Mouse (Mus musculus) heart, embryonic 15.5 days (tissue): ENCODE measurements around the gene Taok2. TPM values are rescaled to one million over a fixed set of nuclear protein-coding genes. Genes with fewer than 3 reads are reported as not detected.

ENCODE experiments used
- ATAC-seq: fragments of 200-750 bp; cut with Nextera tagmentation; replicated peaks from 2 replicates; pipeline ENCODE4 v1.8.0; 2017; ENCODE audit warnings: low read depth, moderate TSS enrichment; ENCODE audit not compliant: insufficient number of reproducible peaks, insufficient read depth, low FRiP score
- H3K27ac ChIP-seq: fragments of 300-500 bp; sonication (generic); 2 replicates; pipeline ENCODE4 v1.5.1; 2015; ENCODE audit warnings: mild to moderate bottlenecking, inconsistent platforms
- H3K27me3 ChIP-seq: fragments of 300-500 bp; sonication (generic); 2 replicates; pipeline ENCODE4 v1.6.1; 2015; ENCODE audit warnings: inconsistent platforms
- H3K36me3 ChIP-seq: fragments of 300-500 bp; sonication (generic); 2 replicates; pipeline ENCODE4 v1.6.1; 2015; ENCODE audit warnings: mild to moderate bottlenecking, inconsistent platforms
- H3K4me1 ChIP-seq: fragments of 300-500 bp; sonication (generic); replicated peaks from 2 replicates; pipeline ENCODE4 v1.6.1; 2015; ENCODE audit warnings: inconsistent platforms
- H3K4me2 ChIP-seq: fragments of 300-500 bp; sonication (generic); 2 replicates; pipeline ENCODE4 v1.6.1; 2015; ENCODE audit warnings: inconsistent platforms, mild to moderate bottlenecking, moderate library complexity
- H3K4me3 ChIP-seq: fragments of 300-500 bp; sonication (generic); 2 replicates; pipeline ENCODE4 v1.5.1; 2015; ENCODE audit warnings: mild to moderate bottlenecking, inconsistent platforms
- H3K9ac ChIP-seq: fragments of 300-500 bp; sonication (generic); 2 replicates; pipeline ENCODE4 v1.6.1; 2015; ENCODE audit warnings: mild to moderate bottlenecking, inconsistent platforms
- H3K9me3 ChIP-seq: fragments of 300-500 bp; sonication (generic); replicated peaks from 2 replicates; pipeline ENCODE4 v1.6.1; 2016; ENCODE audit warnings: inconsistent platforms
- WGBS: fragments of 180-500 bp; shearing (Covaris S2); methylation state at CpG from one replicate; pipeline ENCODE4 v1.1.7; 2015; ENCODE audit warnings: mixed read lengths; 5-methylcytosine and 5-hydroxymethylcytosine counted together
- polyA plus RNA-seq: library from polyadenylated mRNA; unstranded; fragments of >200 nt; fragmentation: Nextera tagmentation; extraction: Ambion mirVana; gene quantifications from 2 replicates; pipeline ENCODE4 v1.2.1, GENCODE M21; 2015

Gene Taok2
- polyA plus RNA-seq, 1 experiment from 2014 or later = 29.0 TPM

- WGBS = 88% methylated on average over 23 of the region's 23 CpGs
- no peaks in the 10 kb centered on the region for H3K27me3 ChIP-seq
- no peaks in the 10 kb centered on the region for H3K9me3 ChIP-seq
- H3K4me2 ChIP-seq = no peak overlapping the region
- no peak overlapping the region for H3K27ac ChIP-seq
- H3K4me1 ChIP-seq = no peaks in the 10 kb centered on the region
- no peak overlapping the region for H3K4me3 ChIP-seq
- no peak overlapping the region for H3K9ac ChIP-seq
- ATAC-seq = no peak
- H3K36me3 ChIP-seq = peaks cover 95% of the 10 kb centered on the region
Observed at GRCm38 (mm10) chr7:126869780-126870519, 14.6 kb downstream of the Taok2 start.

DNA sequence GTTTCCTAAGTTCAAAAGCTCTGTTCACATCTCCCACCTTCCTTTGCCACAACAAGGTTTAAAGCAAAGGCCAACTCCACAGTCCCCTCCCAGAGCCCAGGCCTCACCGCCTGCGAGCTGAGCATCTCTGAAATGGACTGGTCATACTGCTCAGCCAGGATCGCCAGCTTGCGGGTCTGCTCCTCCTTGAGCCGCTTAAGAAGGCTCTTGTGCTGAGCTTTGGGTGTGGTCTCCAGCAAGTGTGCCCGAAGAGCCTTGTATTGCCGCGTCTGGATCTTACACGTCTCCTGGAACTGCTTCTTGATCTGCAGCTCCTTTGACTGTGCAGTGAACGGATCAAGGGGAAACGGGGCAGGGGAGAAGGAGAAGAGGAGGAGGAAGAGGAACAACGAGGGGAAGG, 16.5 kb downstream of the Taok2 start:
- Histone ChIP-seq H3K4me3 (no peak overlapping the region), H3K4me2 (no peak overlapping the region), H3K27ac (no peak overlapping the region), H3K27me3 (no peaks in the 10 kb centered on the region), H3K4me1 (peaks cover 15% of the 10 kb centered on the region), H3K9me3 (no peaks in the 10 kb centered on the region), H3K36me3 (peaks cover 84% of the 10 kb centered on the region), H3K9ac (no peak overlapping the region)
- no peak for ATAC-seq
- 84% methylated on average over 12 of the region's 12 CpGs for WGBS

DNA sequence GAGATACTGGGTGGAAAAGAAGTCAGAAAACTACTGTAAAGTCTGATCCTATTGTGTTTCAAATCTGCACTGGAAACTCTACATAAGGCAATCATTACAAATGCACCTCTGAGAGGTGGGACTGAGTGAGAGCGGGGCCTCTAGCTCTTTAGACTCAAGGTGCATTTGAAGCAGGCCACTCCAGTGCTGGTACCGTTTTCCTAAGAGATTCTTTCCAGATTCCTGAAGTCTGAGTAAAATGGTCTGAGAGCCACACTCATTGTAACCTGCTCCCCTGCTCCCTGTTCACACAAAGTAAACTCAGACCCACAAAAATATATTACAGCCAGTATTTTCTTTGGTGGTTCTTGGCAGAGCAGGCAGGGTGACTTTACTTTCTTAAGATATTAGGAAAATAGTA, 17.0 kb downstream of the Taok2 start:
- Histone ChIP-seq H3K4me3 (no peak overlapping the region), H3K4me2 (no peak overlapping the region), H3K9ac (no peak overlapping the region), H3K36me3 (peaks cover 79% of the 10 kb centered on the region), H3K27me3 (no peaks in the 10 kb centered on the region), H3K9me3 (no peaks in the 10 kb centered on the region), H3K4me1 (peaks cover 20% of the 10 kb centered on the region), H3K27ac (no peak overlapping the region)
- ATAC-seq = no peak
- 86% methylated on average over 2 of the region's 2 CpGs for WGBS

DNA sequence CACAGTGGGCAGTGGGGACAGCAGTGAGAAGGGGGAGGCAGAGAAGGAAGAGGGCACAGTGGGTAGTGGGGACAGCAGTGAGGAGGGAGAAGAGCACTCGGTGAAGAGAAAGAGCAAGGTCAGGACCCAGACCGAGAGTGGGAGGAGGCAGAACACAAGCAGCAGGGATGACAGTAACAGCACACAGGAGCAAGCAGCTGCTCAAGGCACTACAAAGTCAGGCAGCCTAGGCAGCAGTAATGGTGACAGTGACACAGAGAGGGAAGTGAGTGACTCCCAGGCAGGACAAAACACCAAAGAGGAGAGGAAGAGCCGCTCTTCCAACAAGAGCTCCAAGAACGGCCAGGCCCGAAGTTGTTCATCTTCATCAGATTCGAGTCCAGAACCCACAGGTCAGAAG, 20.7 kb downstream of the Taok2 start:
- WGBS = 69% methylated on average over 6 of the region's 6 CpGs
- Histone ChIP-seq H3K9me3 (no peaks in the 10 kb centered on the region), H3K27me3 (no peaks in the 10 kb centered on the region), H3K36me3 (peaks cover 51% of the 10 kb centered on the region), H3K27ac (no peak overlapping the region), H3K4me1 (peaks cover 30% of the 10 kb centered on the region), H3K4me3 (peak overlapping the region; percentile 67), H3K9ac (peak overlapping the region; percentile 64; the same call in 1 of the 2 replicates), H3K4me2 (peak overlapping the region; percentile 76)
- no peak for ATAC-seq

- Histone ChIP-seq H3K36me3 (peaks cover 45% of the 10 kb centered on the region; the same call in 1 of the 2 replicates), H3K4me3 (peak within 1 kb of the TSS; percentile 67), H3K27me3 (no peaks in the 10 kb centered on the region), H3K4me1 (peaks cover 30% of the 10 kb centered on the region), H3K4me2 (peak within 1 kb of the TSS; percentile 76), H3K9me3 (no peaks in the 10 kb centered on the region), H3K27ac (peak within 1 kb of the TSS; percentile 84), H3K9ac (peak within 1 kb of the TSS; percentile 64)
- WGBS = under 1% methylated on average over 41 of the region's 41 CpGs
- peak; percentile 72 for ATAC-seq
Observed at GRCm38 (mm10) chr7:126862147-126862784, 22.2 kb downstream of the Taok2 start, which contains the start of gene Ino80e. Gene Ino80e, minus strand, starts transcription at chr7:126862377.

DNA sequence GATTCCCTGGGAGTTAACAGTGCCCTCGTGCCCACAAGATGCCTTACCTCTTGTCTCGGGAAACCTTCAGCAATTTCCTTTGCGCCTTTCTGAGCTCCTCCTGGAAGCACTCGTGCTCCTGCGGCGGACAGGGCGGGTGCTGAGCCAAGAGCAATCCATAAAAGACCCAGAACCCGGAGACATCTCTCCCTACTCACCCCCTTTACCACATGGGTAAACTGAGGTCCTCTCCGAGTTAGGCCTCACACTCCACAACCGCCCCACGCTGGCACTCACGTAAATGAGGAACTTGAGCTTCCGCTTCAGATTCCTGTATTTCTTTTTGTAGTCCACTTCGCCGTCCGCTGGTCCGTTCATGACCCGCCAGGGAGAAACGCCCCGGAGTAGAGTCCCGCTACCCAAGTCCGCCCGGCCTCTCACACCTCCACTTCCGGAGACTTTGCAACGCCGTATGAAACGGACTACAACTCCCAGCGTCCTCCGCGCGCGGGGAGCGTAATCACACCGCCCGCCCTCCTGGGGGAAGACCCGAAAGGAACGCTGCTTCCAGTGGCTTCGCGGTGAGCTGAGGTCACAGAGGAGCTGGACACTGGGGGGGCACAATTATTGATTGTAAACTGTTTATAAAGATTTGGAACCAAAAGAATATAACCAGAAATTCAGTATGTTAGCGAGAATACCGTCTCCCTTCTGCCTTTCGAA, 22.9 kb downstream of the Taok2 start, which contains the start of gene Hirip3:
Gene Hirip3 (plus strand): TSS at position 544 of the 702 bp plus-strand sequence.
- Histone ChIP-seq H3K27ac (peak within 1 kb of the TSS; percentile 84), H3K4me1 (peaks cover 30% of the 10 kb centered on the region), H3K27me3 (no peaks in the 10 kb centered on the region), H3K9ac (peak within 1 kb of the TSS; percentile 64), H3K9me3 (no peaks in the 10 kb centered on the region), H3K36me3 (peaks cover 41% of the 10 kb centered on the region; the same call in 1 of the 2 replicates), H3K4me2 (peak within 1 kb of the TSS; percentile 76), H3K4me3 (peak within 1 kb of the TSS; percentile 67)
- 2% methylated on average over 42 of the region's 42 CpGs for WGBS
- ATAC-seq = peak; percentile 94

DNA sequence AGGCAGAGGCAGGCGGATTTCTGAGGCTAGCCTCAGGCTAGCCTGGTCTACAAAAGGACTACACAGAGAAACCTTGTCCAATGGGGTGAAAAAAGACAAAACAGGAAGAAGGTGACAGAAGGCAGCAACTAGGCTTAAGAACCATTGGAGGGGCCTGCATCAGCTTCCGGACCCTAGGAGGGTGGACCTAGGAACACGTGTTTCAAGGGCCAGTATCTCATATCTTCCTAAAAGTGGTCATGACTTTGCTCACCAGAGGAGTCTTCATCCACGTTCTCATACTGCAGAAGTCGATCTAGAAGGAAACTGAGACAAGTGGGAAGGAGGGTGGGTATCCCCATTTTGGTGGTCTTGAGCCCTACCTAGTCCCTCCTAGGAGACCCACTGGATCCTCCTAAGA, 23.5 kb downstream of the Taok2 start:
- peaks cover 41% of the 10 kb centered on the region for H3K36me3 ChIP-seq
- H3K27me3 ChIP-seq = no peaks in the 10 kb centered on the region
- H3K9ac ChIP-seq = peak overlapping the region; percentile 64
- peaks cover 30% of the 10 kb centered on the region for H3K4me1 ChIP-seq
- WGBS = 59% methylated on average over 5 of the region's 5 CpGs
- peak overlapping the region; percentile 76 for H3K4me2 ChIP-seq
- peak overlapping the region; percentile 67 for H3K4me3 ChIP-seq
- ATAC-seq = no peak
- no peaks in the 10 kb centered on the region for H3K9me3 ChIP-seq
- H3K27ac ChIP-seq = peak overlapping the region; percentile 13; the same call in 1 of the 2 replicates

DNA sequence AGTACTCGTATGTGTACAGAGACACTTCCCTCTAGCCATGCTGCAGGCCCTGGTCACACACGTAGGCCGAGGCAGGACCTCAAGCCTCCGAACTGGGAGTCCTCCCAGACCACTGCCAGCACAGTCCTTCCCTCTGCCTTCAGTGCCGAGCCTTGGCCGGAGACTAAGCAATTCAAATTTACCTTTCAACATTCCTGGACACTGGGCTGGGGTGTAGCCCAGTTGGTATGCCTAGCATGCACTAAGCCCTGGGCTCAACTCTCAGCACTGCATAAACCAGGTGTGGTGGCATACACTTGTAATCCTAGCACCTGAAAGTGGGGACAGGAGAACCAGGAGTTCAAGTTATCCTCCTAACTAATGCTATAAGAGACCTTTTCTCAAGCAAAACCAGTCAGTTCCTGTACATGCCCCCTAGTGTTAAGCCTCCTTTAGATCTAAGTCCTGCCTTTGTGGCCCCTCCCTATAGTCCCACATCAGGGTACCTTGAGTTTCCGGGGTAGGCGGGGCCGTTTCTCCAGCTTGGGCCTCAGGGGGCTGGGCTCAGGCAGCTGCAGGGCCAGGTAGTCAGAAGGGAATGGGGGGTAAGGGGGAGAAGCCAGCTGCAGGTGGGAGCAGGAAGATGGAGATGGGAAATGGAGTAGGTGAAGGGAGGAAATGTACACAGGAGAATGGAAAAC, 27.6 kb downstream of the Taok2 start:
- H3K9ac ChIP-seq = no peak overlapping the region
- no peak overlapping the region for H3K27ac ChIP-seq
- peaks cover 8% of the 10 kb centered on the region for H3K4me1 ChIP-seq
- H3K4me3 ChIP-seq = no peak overlapping the region
- H3K36me3 ChIP-seq = peaks cover 56% of the 10 kb centered on the region
- no peaks in the 10 kb centered on the region for H3K27me3 ChIP-seq
- ATAC-seq = no peak
- H3K4me2 ChIP-seq = no peak overlapping the region
- no peaks in the 10 kb centered on the region for H3K9me3 ChIP-seq
- 76% methylated on average over 9 of the region's 9 CpGs for WGBS

GRCm38 (mm10) chr7:126855641-126856040, 28.9 kb downstream of the Taok2 start:
- H3K36me3 ChIP-seq = peaks cover 60% of the 10 kb centered on the region
- ATAC-seq = no peak
- H3K4me2 ChIP-seq = no peak overlapping the region
- no peaks in the 10 kb centered on the region for H3K27me3 ChIP-seq
- H3K4me1 ChIP-seq = peaks cover under 1% of the 10 kb centered on the region
- H3K9me3 ChIP-seq = no peaks in the 10 kb centered on the region
- no peak overlapping the region; the same call in 1 of the 2 replicates for H3K9ac ChIP-seq
- WGBS = 77% methylated on average over 3 of the region's 3 CpGs
- H3K4me3 ChIP-seq = no peak overlapping the region
- H3K27ac ChIP-seq = no peak overlapping the region

DNA sequence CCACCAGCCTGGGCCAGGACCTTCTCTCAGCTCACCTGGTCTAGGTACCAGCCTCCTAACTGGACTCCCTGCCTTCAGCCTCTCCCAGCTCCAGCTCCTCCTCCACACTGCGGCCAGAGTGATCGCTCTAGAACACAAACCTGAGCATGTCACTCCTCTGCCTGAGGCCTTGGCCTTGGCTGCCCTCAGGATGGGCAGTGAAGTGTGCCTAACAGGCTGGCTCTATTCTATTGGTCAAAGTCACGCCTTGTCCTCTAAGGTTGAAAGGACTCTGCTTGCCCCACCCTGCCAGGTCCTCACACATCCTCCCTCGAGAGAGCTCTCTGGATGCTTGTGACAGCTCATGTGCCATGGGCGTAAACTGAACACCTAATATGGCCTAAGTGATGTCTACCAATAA, 31.0 kb downstream of the Taok2 start:
- Histone ChIP-seq H3K9ac (no peak overlapping the region), H3K27ac (no peak overlapping the region), H3K4me2 (no peak overlapping the region), H3K27me3 (peaks cover 16% of the 10 kb centered on the region), H3K9me3 (no peaks in the 10 kb centered on the region), H3K36me3 (peaks cover 52% of the 10 kb centered on the region), H3K4me1 (peaks cover 4% of the 10 kb centered on the region), H3K4me3 (no peak overlapping the region)
- WGBS = 87% methylated on average over 5 of the region's 5 CpGs
- ATAC-seq = no peak

DNA sequence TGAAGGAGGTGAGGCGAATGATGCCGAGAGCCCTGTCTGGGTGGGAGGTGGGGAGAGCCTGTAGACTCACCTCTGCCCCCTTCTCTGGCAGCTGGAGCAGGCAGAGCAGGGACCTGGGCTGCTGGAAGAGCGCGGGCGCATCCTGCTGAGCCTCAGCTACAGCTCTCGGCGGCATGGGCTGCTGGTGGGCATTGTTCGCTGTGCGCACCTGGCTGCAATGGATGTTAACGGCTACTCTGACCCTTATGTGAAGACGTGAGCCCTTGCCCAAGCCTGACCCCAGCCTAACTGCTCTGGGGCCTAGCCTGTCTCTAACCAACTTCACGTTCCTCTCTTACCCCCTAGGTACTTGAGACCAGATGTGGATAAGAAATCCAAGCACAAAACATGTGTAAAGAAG, 33.3 kb downstream of the Taok2 start:
- ATAC-seq = no peak
- Histone ChIP-seq H3K4me3 (no peak overlapping the region), H3K27me3 (peaks cover 37% of the 10 kb centered on the region), H3K36me3 (peaks cover 39% of the 10 kb centered on the region), H3K9ac (no peak overlapping the region), H3K4me2 (no peak overlapping the region), H3K9me3 (no peaks in the 10 kb centered on the region), H3K4me1 (peaks cover 19% of the 10 kb centered on the region), H3K27ac (no peak overlapping the region)
- 49% methylated on average over 12 of the region's 12 CpGs for WGBS
